Mouse (Mus musculus) olfactory bulb, adult 2 months (tissue): Measurements from ENCODE around the gene Adm2. TPM values are rescaled to one million over a fixed set of nuclear protein-coding genes. Genes with fewer than 3 reads are reported as not detected.

Experiments used
- H3K27ac ChIP-seq: fragments of 200-500 bp; 2 replicates; pipeline ENCODE4 v1.5.1; 2012; ENCODE audit warnings: low read depth, low read length; ENCODE audit not compliant: insufficient read depth
- H3K4me1 ChIP-seq: fragments of 200-500 bp; 2 replicates; pipeline ENCODE4 v1.6.1; 2012; ENCODE audit warnings: low read length; ENCODE audit not compliant: control insufficient read depth, insufficient read depth
- H3K4me3 ChIP-seq: fragments of 200-500 bp; 2 replicates; pipeline ENCODE4 v1.5.1; 2012; ENCODE audit warnings: mild to moderate bottlenecking, low read depth, low read length, moderate library complexity; ENCODE audit not compliant: insufficient read depth
- CTCF ChIP-seq: fragments of 200-500 bp; IDR thresholded peaks from 2 replicates; pipeline ENCODE4 v1.5.1; 2012; ENCODE audit warnings: low read depth, mild to moderate bottlenecking, low read length, moderate library complexity; ENCODE audit not compliant: insufficient read depth
- POLR2A ChIP-seq: fragments of 200-500 bp; IDR thresholded peaks from 2 replicates; pipeline ENCODE4 v1.6.1; 2012; ENCODE audit warnings: mild to moderate bottlenecking, low read depth, low read length, moderate library complexity; ENCODE audit not compliant: insufficient read depth
- WGBS: fragments of 180-500 bp; shearing (Covaris S2); methylation state at CpG from one replicate; pipeline ENCODE4 v1.1.7; 2018; 5-methylcytosine and 5-hydroxymethylcytosine counted together
- polyA plus RNA-seq: library from polyadenylated mRNA; stranded (reverse); fragments of >200 nt; gene quantifications from 2 replicates; pipeline ENCODE4 v1.2.4, GENCODE M21; 2012; ENCODE audit warnings: low replicate concordance; ENCODE audit not compliant: missing spikeins, insufficient read depth, insufficient read length

The Adm2 gene
- polyA plus RNA-seq, result not detected in 2 replicates

DNA sequence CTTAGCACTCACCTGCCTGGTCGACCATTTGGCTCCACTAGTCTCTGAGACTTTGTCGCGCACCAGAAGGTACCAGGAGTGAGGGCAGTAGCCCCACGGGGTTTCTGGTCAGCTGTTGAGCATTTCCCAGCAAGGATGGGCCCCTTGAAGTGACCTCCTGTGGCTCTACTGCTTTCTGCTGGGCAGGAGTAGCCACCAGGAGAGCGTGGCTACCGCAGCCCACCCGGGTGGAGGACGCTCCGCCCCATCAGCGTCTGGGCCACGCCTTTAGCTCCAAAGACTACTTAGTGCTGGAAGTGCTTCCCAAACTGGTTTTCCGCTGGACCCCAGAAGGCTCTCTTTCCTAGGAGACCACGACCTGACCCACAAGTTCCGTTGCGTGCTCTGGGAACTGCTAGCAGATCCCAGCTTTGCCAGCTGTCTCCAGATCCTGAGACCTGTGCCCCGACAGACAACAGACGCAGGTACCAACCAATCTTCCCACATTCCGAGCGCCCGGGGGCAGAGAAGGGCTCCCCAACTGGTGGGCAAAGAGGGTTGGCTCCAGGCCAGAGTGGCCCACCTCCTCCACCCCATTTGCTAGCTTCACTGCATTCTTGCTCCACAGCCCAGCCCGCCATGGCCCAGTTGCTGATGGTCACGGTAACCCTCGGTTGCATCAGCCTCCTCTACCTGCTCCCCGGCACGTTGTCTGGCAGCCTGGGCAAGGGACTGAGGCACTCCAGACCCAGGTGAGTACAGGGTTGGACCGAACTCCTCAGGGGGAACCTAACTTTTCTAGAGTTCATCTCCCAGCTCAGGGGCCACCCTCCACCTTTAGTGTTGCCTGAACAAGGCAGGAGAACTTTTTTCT, at the start of gene Adm2:
Gene Adm2, plus strand, starts transcription at position 51 of the 853 bp plus-strand sequence.
- 12% methylated on average over 26 of the region's 26 CpGs for WGBS
- peaks cover 4% of the 10 kb centered on the region; the same call in 1 of the 2 replicates for H3K4me1 ChIP-seq
- no peak within 1 kb of the TSS for H3K4me3 ChIP-seq
- no peak within 1 kb of the TSS for H3K27ac ChIP-seq
- TF ChIP-seq POLR2A (no peak), CTCF (no peak)

DNA sequence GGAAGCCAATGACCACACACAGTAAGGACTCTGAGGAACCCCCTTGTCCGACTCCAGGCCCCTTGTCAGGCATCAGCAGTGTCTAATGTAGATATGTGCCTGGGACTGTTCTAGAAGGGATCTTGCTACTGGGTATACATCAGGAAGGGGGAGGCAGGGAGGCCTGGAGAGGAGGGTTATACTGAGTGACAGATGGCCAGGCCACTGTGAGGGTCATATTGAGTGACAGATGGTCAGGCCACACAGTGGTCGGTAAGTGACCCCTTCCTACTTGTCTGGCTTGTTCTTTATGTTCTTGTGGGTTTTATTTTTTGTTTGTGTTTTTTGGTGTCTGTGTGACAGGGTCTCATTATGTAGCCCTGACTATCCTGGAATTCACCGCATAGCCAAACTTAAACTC, 47.0 kb upstream of the Adm2 start:
- no peak for TF ChIP-seq POLR2A
- no peak overlapping the region for H3K4me3 ChIP-seq
- H3K27ac ChIP-seq, result no peak overlapping the region
- H3K4me1 ChIP-seq, result no peaks in the 10 kb centered on the region
- 80% methylated on average over 3 of the region's 3 CpGs for WGBS

DNA sequence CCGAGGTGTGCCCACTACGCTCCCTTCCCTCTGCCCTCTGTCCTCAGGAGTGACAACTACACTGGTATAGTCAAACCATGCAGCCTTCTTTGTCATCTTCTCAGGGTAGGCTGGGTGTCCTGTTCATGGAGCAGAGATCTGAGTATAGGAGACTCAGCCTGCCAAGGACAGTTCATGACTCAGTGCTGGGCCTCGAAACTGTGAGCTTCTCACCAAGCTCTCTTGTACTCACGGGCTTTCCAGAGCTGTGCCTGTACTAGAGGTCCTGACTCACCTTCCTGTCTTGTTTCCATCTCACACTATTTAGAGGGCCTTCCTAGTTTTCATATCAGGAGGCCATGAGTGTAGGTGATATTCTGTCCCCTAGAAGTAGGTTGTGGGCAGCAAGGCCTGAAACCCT, 45.2 kb upstream of the Adm2 start:
- no peak for TF ChIP-seq CTCF
- TF ChIP-seq POLR2A, result no peak
- H3K27ac ChIP-seq, result no peak overlapping the region

GRCm38 (mm10) chr15:89282546-89282945, 40.0 kb upstream of the Adm2 start:
- Histone ChIP-seq H3K4me1 (peaks cover 6% of the 10 kb centered on the region; the same call in 1 of the 2 replicates), H3K4me3 (no peak overlapping the region), H3K27ac (no peak overlapping the region)
- TF ChIP-seq CTCF (no peak), POLR2A (no peak)
- 77% methylated on average over 6 of the region's 6 CpGs for WGBS

More for the DNA sequence above, 45.2 kb upstream of the Adm2 start:
- no peaks in the 10 kb centered on the region for H3K4me1 ChIP-seq
- WGBS, result 86% methylated on average over 4 of the region's 4 CpGs
- H3K4me3 ChIP-seq, result no peak overlapping the region

DNA sequence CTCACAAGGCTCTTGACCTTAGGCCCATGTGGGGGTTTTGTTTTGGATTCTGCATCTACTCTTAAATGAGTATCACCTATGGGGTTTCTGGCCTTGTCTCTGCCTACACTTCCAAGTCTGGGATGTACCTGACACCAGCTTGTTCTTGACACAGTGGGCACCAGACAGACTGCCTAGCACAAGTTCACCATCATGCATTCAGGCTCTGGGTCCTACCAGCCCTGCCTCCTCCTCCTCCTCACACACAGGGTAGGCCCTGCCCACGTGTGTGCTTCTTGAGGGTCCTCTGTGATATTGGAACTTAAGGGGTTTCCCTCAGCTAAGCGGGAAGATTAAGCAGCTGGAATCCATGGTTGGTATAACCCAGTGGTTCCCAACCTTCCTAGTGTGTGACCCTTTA, 38.4 kb upstream of the Adm2 start:
- TF ChIP-seq POLR2A (no peak), CTCF (no peak)
- H3K4me3 ChIP-seq, result no peak overlapping the region
- H3K27ac ChIP-seq, result no peak overlapping the region
- 77% methylated on average over 2 of the region's 2 CpGs for WGBS
- peaks cover 6% of the 10 kb centered on the region; the same call in 1 of the 2 replicates for H3K4me1 ChIP-seq

DNA sequence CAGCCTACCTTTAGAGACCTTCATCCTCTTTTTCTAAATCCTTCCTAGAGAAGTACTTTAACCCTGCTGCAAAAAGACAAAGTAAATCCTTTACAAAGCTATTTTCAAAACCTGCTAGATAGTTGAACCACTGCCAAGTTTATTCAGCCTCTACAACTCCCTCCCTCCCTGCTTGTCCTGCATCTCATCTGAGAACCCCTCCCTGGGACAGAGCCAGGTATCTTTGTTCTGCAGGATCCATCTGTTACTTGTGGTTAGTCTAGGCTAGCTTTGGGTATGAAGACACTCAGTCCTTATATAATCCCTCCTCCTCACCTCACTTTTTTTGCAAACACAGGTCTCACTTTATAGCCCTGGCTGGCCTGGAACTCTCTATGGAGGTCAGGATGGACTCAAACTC, 37.5 kb upstream of the Adm2 start:
- no peak overlapping the region for H3K27ac ChIP-seq
- peaks cover 6% of the 10 kb centered on the region; the same call in 1 of the 2 replicates for H3K4me1 ChIP-seq
- no peak overlapping the region for H3K4me3 ChIP-seq
- no peak for TF ChIP-seq POLR2A
- TF ChIP-seq CTCF, result no peak

- TF ChIP-seq CTCF, result no peak
- TF ChIP-seq POLR2A, result no peak
- WGBS, result over 99% methylated on average over 5 of the region's 5 CpGs
- H3K27ac ChIP-seq, result no peak overlapping the region
- no peak overlapping the region for H3K4me3 ChIP-seq
- peaks cover 6% of the 10 kb centered on the region; the same call in 1 of the 2 replicates for H3K4me1 ChIP-seq
Observed at GRCm38 (mm10) chr15:89285478-89285877, 37.0 kb upstream of the Adm2 start.

DNA sequence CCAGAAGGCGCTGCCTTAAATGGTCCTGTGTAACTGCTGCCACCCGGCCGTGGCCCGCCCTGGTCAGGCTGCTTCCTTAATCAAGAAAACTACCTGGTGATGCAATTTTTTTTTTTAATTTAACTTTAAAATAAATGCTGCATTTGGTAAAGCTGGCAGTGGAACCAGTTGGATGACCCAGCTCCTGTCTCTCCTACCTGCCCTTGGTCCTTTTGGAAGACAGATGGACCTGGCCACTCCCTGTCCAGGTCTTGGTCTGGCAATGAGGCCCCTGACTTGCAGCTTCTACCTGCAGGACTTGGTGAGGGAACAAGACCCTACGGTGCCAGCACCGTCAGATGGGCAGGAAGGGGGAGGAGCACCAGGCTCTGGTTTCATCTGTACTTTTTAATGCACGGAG, 36.4 kb upstream of the Adm2 start:
- Histone ChIP-seq H3K27ac (no peak overlapping the region), H3K4me3 (no peak overlapping the region), H3K4me1 (peaks cover 6% of the 10 kb centered on the region; the same call in 1 of the 2 replicates)
- 66% methylated on average over 7 of the region's 7 CpGs for WGBS
- no peak for TF ChIP-seq POLR2A
- no peak for TF ChIP-seq CTCF

GRCm38 (mm10) chr15:89286582-89286981, 35.9 kb upstream of the Adm2 start:
- Histone ChIP-seq H3K4me3 (no peak overlapping the region), H3K4me1 (peaks cover 6% of the 10 kb centered on the region; the same call in 1 of the 2 replicates), H3K27ac (no peak overlapping the region)
- 53% methylated on average over 5 of the region's 5 CpGs for WGBS
- TF ChIP-seq POLR2A, result no peak
- no peak for TF ChIP-seq CTCF
